Mouse (Mus musculus) liver, adult 2 months (tissue): ENCODE measurements at regions not wholly inside any gene's neighbourhood (a gene's known extent, or its start where the extent isn't known, plus 50 kb on each side); places are given as distances from the start of the nearest gene placed in this dataset.

Experiments
- CTCF ChIP-seq: fragments of 200-500 bp; IDR thresholded peaks from 2 replicates; pipeline ENCODE4 v1.5.1; 2011; ENCODE audit warnings: low read depth, low read length, control low read depth
- POLR2A ChIP-seq: fragments of 200-500 bp; IDR thresholded peaks from 2 replicates; pipeline ENCODE4 v1.6.1; 2011; ENCODE audit warnings: low read length, control low read depth; ENCODE audit not compliant: insufficient read depth; ENCODE audit errors: extremely low read depth

GRCm38 (mm10) chr5:47426040-47426439, 556.9 kb upstream of the Slit2 start:
- no peak for TF ChIP-seq CTCF
- TF ChIP-seq POLR2A: no peak
